Mouse (Mus musculus) hindbrain, embryonic 15.5 days (tissue): Measurements from ENCODE around the gene Adig. TPM values are rescaled to one million over a fixed set of nuclear protein-coding genes. Genes with fewer than 3 reads are reported as not detected.
A peak's percentile ranks its signal among the peaks of the same experiment; 100 is the strongest.

Experiments
- ATAC-seq: fragments of 200-750 bp; cut with Nextera tagmentation; 2 replicates; pipeline ENCODE4 v1.8.0; 2017; ENCODE audit warnings: low read depth, moderate number of reproducible peaks, moderate TSS enrichment; ENCODE audit not compliant: low FRiP score
- H3K27ac ChIP-seq: fragments of 300-500 bp; sonication (generic); replicated peaks from 2 replicates; pipeline ENCODE4 v1.5.1; 2015; ENCODE audit warnings: mild to moderate bottlenecking, inconsistent platforms
- H3K27me3 ChIP-seq: fragments of 300-500 bp; sonication (generic); 2 replicates; pipeline ENCODE4 v1.6.1; 2015; ENCODE audit warnings: control low read depth, inconsistent platforms
- H3K36me3 ChIP-seq: fragments of 300-500 bp; sonication (generic); 2 replicates; pipeline ENCODE4 v1.6.1; 2015; ENCODE audit warnings: control low read depth, inconsistent platforms
- H3K4me1 ChIP-seq: fragments of 300-500 bp; sonication (generic); replicated peaks from 2 replicates; pipeline ENCODE4 v1.6.1; 2015; ENCODE audit warnings: control low read depth, inconsistent platforms
- H3K4me2 ChIP-seq: fragments of 300-500 bp; sonication (generic); 2 replicates; pipeline ENCODE4 v1.6.1; 2015; ENCODE audit warnings: moderate library complexity, mild to moderate bottlenecking, inconsistent platforms
- H3K4me3 ChIP-seq: fragments of 300-500 bp; sonication (generic); 2 replicates; pipeline ENCODE4 v1.5.1; 2015; ENCODE audit warnings: mild to moderate bottlenecking, inconsistent platforms
- H3K9ac ChIP-seq: fragments of 300-500 bp; sonication (generic); 2 replicates; pipeline ENCODE4 v1.6.1; 2015; ENCODE audit warnings: inconsistent platforms
- H3K9me3 ChIP-seq: fragments of 300-500 bp; sonication (generic); 2 replicates; pipeline ENCODE4 v1.6.1; 2016; ENCODE audit warnings: control low read depth, inconsistent platforms
- WGBS: fragments of 180-500 bp; shearing (Covaris S2); methylation state at CpG from one replicate; pipeline ENCODE4 v1.1.7; 2015; 5-methylcytosine and 5-hydroxymethylcytosine counted together
- polyA plus RNA-seq: library from polyadenylated mRNA; unstranded; fragments of >200 nt; fragmentation: Nextera tagmentation; extraction: Ambion mirVana; gene quantifications from 2 replicates; pipeline ENCODE4 v1.2.1, GENCODE M21; 2015

Gene Adig
- polyA plus RNA-seq, 1 experiment from 2014 or later: not detected

GRCm38 (mm10) chr2:158512528-158512927 is 10.1 kb downstream of the Adig start, which contains the start of gene Arhgap40:
Gene Arhgap40 (plus strand): TSS chr2:158512796.
- 92% methylated on average over 10 of the region's 10 CpGs for WGBS

GRCm38 (mm10) chr2:158513821-158514336 is 11.5 kb downstream of the Adig start:
- H3K36me3 ChIP-seq: no peaks in the 10 kb centered on the region
- no peak overlapping the region for H3K4me3 ChIP-seq
- H3K4me2 ChIP-seq: no peak overlapping the region
- WGBS: 81% methylated on average over 12 of the region's 12 CpGs
- no peak overlapping the region for H3K27ac ChIP-seq
- H3K27me3 ChIP-seq: no peaks in the 10 kb centered on the region
- ATAC-seq: no peak
- no peak overlapping the region for H3K9ac ChIP-seq
- no peaks in the 10 kb centered on the region for H3K4me1 ChIP-seq
- H3K9me3 ChIP-seq: no peaks in the 10 kb centered on the region

More at GRCm38 (mm10) chr2:158512528-158512927, 10.1 kb downstream of the Adig start, which contains the start of gene Arhgap40:
- Histone ChIP-seq H3K4me3 (no peak within 1 kb of the TSS), H3K4me1 (no peaks in the 10 kb centered on the region), H3K27me3 (no peaks in the 10 kb centered on the region), H3K36me3 (no peaks in the 10 kb centered on the region), H3K27ac (no peak within 1 kb of the TSS), H3K9me3 (no peaks in the 10 kb centered on the region), H3K4me2 (no peak within 1 kb of the TSS), H3K9ac (no peak within 1 kb of the TSS)
- ATAC-seq: no peak

GRCm38 (mm10) chr2:158518583-158518982 is 16.2 kb downstream of the Adig start:
- Histone ChIP-seq H3K4me2 (no peak overlapping the region), H3K4me1 (no peaks in the 10 kb centered on the region), H3K36me3 (no peaks in the 10 kb centered on the region), H3K27ac (no peak overlapping the region), H3K4me3 (no peak overlapping the region), H3K9ac (no peak overlapping the region), H3K27me3 (no peaks in the 10 kb centered on the region), H3K9me3 (no peaks in the 10 kb centered on the region)
- 58% methylated on average over 6 of the region's 6 CpGs for WGBS
- no peak for ATAC-seq

GRCm38 (mm10) chr2:158519071-158519470 is 16.7 kb downstream of the Adig start:
- no peak overlapping the region for H3K4me2 ChIP-seq
- H3K9ac ChIP-seq: no peak overlapping the region
- H3K27ac ChIP-seq: no peak overlapping the region
- no peak for ATAC-seq
- H3K4me1 ChIP-seq: no peaks in the 10 kb centered on the region
- H3K9me3 ChIP-seq: no peaks in the 10 kb centered on the region
- WGBS: 87% methylated on average over 11 of the region's 11 CpGs
- H3K36me3 ChIP-seq: no peaks in the 10 kb centered on the region
- H3K27me3 ChIP-seq: no peaks in the 10 kb centered on the region
- H3K4me3 ChIP-seq: no peak overlapping the region

- ATAC-seq: no peak
- WGBS: 89% methylated on average over 6 of the region's 6 CpGs
- H3K9me3 ChIP-seq: no peaks in the 10 kb centered on the region
Observed at GRCm38 (mm10) chr2:158519800-158520199, 17.4 kb downstream of the Adig start.

GRCm38 (mm10) chr2:158523060-158523459 is 20.6 kb downstream of the Adig start:
- H3K4me1 ChIP-seq: no peaks in the 10 kb centered on the region
- H3K27me3 ChIP-seq: no peaks in the 10 kb centered on the region
- ATAC-seq: no peak
- H3K36me3 ChIP-seq: no peaks in the 10 kb centered on the region
- no peaks in the 10 kb centered on the region for H3K9me3 ChIP-seq
- no peak overlapping the region for H3K4me2 ChIP-seq
- 70% methylated on average over 8 of the region's 8 CpGs for WGBS
- H3K27ac ChIP-seq: no peak overlapping the region
- H3K4me3 ChIP-seq: no peak overlapping the region
- no peak overlapping the region for H3K9ac ChIP-seq

More at GRCm38 (mm10) chr2:158519800-158520199, 17.4 kb downstream of the Adig start:
- H3K36me3 ChIP-seq: no peaks in the 10 kb centered on the region
- no peak overlapping the region for H3K4me2 ChIP-seq
- H3K27me3 ChIP-seq: no peaks in the 10 kb centered on the region
- no peak overlapping the region for H3K4me3 ChIP-seq
- no peak overlapping the region for H3K27ac ChIP-seq
- H3K9ac ChIP-seq: no peak overlapping the region
- no peaks in the 10 kb centered on the region for H3K4me1 ChIP-seq

- Histone ChIP-seq H3K27ac (no peak overlapping the region), H3K4me2 (no peak overlapping the region), H3K4me3 (no peak overlapping the region), H3K27me3 (no peaks in the 10 kb centered on the region), H3K36me3 (no peaks in the 10 kb centered on the region), H3K9me3 (no peaks in the 10 kb centered on the region), H3K4me1 (no peaks in the 10 kb centered on the region), H3K9ac (no peak overlapping the region)
- ATAC-seq: no peak
- 71% methylated on average over 16 of the region's 16 CpGs for WGBS
Observed at GRCm38 (mm10) chr2:158524129-158524860, 21.9 kb downstream of the Adig start.

GRCm38 (mm10) chr2:158534090-158534489 is 31.7 kb downstream of the Adig start:
- peak; percentile 59; the same call in 1 of the 2 replicates for ATAC-seq
- Histone ChIP-seq H3K4me3 (no peak overlapping the region), H3K27ac (no peak overlapping the region), H3K9me3 (no peaks in the 10 kb centered on the region), H3K9ac (no peak overlapping the region), H3K4me2 (no peak overlapping the region), H3K4me1 (no peaks in the 10 kb centered on the region; the same call in 1 of the 2 replicates), H3K27me3 (no peaks in the 10 kb centered on the region), H3K36me3 (no peaks in the 10 kb centered on the region)
- WGBS: under 1% methylated on average over 4 of the region's 4 CpGs

GRCm38 (mm10) chr2:158534559-158534958 is 32.1 kb downstream of the Adig start:
- 0 out of 2 replicates have a peak, but pooled peaks have one; percentile 3 for ATAC-seq
- Histone ChIP-seq H3K4me3 (no peak overlapping the region), H3K27me3 (no peaks in the 10 kb centered on the region), H3K36me3 (no peaks in the 10 kb centered on the region), H3K9ac (no peak overlapping the region), H3K4me2 (no peak overlapping the region), H3K9me3 (no peaks in the 10 kb centered on the region), H3K27ac (no peak overlapping the region), H3K4me1 (peaks cover 3% of the 10 kb centered on the region; the same call in 1 of the 2 replicates)
- 87% methylated on average over 8 of the region's 8 CpGs for WGBS

GRCm38 (mm10) chr2:158539433-158540305 is 37.3 kb downstream of the Adig start:
- ATAC-seq: peak; percentile 59; the same call in 1 of the 2 replicates
- Histone ChIP-seq H3K9me3 (no peaks in the 10 kb centered on the region), H3K27me3 (no peaks in the 10 kb centered on the region), H3K9ac (0 out of 2 replicates have a peak overlapping the region, but pooled peaks have one; percentile 17), H3K4me1 (peaks cover 8% of the 10 kb centered on the region; the same call in 1 of the 2 replicates), H3K4me2 (peak overlapping the region; percentile 52), H3K27ac (0 out of 2 replicates have a peak overlapping the region, but pooled peaks have one; percentile 11), H3K36me3 (no peaks in the 10 kb centered on the region), H3K4me3 (peak overlapping the region; percentile 25)
- WGBS: 64% methylated on average over 24 of the region's 24 CpGs

GRCm38 (mm10) chr2:158541286-158541685 is 38.9 kb downstream of the Adig start:
- Histone ChIP-seq H3K9ac (no peak overlapping the region), H3K4me3 (no peak overlapping the region), H3K4me2 (no peak overlapping the region), H3K9me3 (no peaks in the 10 kb centered on the region), H3K27me3 (no peaks in the 10 kb centered on the region), H3K36me3 (no peaks in the 10 kb centered on the region), H3K27ac (no peak overlapping the region), H3K4me1 (peaks cover 8% of the 10 kb centered on the region; the same call in 1 of the 2 replicates)
- no peak for ATAC-seq
- WGBS: 67% methylated on average over 4 of the region's 4 CpGs
